Mouse (Mus musculus): ENCODE measurements around the gene Cir1.

DNA sequence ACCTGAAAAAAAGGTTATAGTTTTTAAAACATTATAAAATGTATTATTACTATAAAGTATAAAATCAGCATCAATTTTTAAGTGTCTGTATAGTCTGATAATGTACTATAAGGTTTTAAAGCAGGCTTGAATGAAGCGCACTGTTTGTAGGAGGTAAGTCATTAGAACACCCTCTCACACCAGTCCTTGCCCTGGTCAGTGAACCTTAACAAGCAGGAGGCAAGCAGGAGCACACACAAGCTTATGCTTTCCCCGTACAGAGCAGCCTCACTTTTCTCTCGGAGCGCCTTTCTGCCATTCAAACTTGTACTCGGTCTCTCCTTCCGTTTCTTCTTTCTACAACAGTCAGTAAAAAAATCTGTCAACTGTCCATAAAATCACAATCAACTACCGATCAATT lies 6.5 kb downstream of the Cir1 start:
- no peak for TF ChIP-seq CTCF (conservative IDR thresholded peaks at IDR 0.05; ENCODE audit: insufficient read depth, insufficient read length, low read depth, low read length)
- TF ChIP-seq POLR2A (IDR thresholded peaks at IDR 0.05; ENCODE audit: low read depth, low read length) = no peak

Measured in kidney, adult 2 months (tissue).